Mouse (Mus musculus) lung, embryonic 14.5 days (tissue): Measurements from ENCODE around the gene Prc1. TPM values are rescaled to one million over a fixed set of nuclear protein-coding genes. Genes with fewer than 3 reads are reported as not detected.
"Not testable (repeated sequence)": the region's sequence is repeated elsewhere in the genome, so short reads cannot be mapped to it uniquely, and the experiment has no call there.

Experiments used
- ATAC-seq: fragments of 200-750 bp; cut with Nextera tagmentation; 2 replicates; pipeline ENCODE4 v1.8.0; 2017; ENCODE audit warnings: mild to moderate bottlenecking, moderate TSS enrichment, moderate library complexity; ENCODE audit not compliant: insufficient read depth
- DNase-seq: peaks from one replicate; pipeline ENCODE4 v3.0.0-alpha.2; 2015
- H3K27ac ChIP-seq: fragments of 300-500 bp; sonication (generic); 2 replicates; pipeline ENCODE4 v1.5.1; 2014; ENCODE audit warnings: low read depth, mild to moderate bottlenecking, moderate library complexity
- H3K27me3 ChIP-seq: fragments of 300-500 bp; sonication (generic); 2 replicates; pipeline ENCODE4 v1.6.1; 2014; ENCODE audit warnings: low read length, control low read depth; ENCODE audit not compliant: insufficient read depth
- H3K36me3 ChIP-seq: fragments of 300-500 bp; sonication (generic); 2 replicates; pipeline ENCODE4 v1.6.1; 2014; ENCODE audit warnings: control low read depth; ENCODE audit not compliant: insufficient read depth
- H3K4me1 ChIP-seq: fragments of 300-500 bp; sonication (generic); 2 replicates; pipeline ENCODE4 v1.6.1; 2014; ENCODE audit warnings: antibody characterized with exemption, control low read depth; ENCODE audit not compliant: insufficient read depth
- H3K4me2 ChIP-seq: fragments of 300-500 bp; sonication (generic); 2 replicates; pipeline ENCODE4 v1.6.1; 2014; ENCODE audit warnings: mild to moderate bottlenecking
- H3K4me3 ChIP-seq: fragments of 300-500 bp; sonication (generic); 2 replicates; pipeline ENCODE4 v1.5.1; 2014; ENCODE audit warnings: low read depth, low read length
- H3K9ac ChIP-seq: fragments of 300-500 bp; sonication (generic); 2 replicates; pipeline ENCODE4 v1.6.1; 2014
- H3K9me3 ChIP-seq: fragments of 300-500 bp; sonication (generic); 2 replicates; pipeline ENCODE4 v1.6.1; 2016; ENCODE audit warnings: low read depth, low read length, control low read depth
- CTCF ChIP-seq: IDR thresholded peaks from 2 replicates; pipeline ENCODE4 v1.5.1; 2016; ENCODE audit warnings: antibody characterized with exemption, low read depth
- WGBS: fragments of 180-500 bp; shearing (Covaris S2); extraction: QIAGEN DNeasy Blood & Tissue Kit; methylation state at CpG from one replicate; pipeline ENCODE4 v1.1.7; 2014; 5-methylcytosine and 5-hydroxymethylcytosine counted together
- polyA plus RNA-seq: library from polyadenylated mRNA; unstranded; fragments of >200 nt; fragmentation: Nextera tagmentation; extraction: Ambion mirVana; gene quantifications from 2 replicates; pipeline ENCODE4 v1.2.1, GENCODE M21; 2014

The Prc1 gene
- polyA plus RNA-seq, 1 experiment from 2014 or later: 206 TPM

DNA sequence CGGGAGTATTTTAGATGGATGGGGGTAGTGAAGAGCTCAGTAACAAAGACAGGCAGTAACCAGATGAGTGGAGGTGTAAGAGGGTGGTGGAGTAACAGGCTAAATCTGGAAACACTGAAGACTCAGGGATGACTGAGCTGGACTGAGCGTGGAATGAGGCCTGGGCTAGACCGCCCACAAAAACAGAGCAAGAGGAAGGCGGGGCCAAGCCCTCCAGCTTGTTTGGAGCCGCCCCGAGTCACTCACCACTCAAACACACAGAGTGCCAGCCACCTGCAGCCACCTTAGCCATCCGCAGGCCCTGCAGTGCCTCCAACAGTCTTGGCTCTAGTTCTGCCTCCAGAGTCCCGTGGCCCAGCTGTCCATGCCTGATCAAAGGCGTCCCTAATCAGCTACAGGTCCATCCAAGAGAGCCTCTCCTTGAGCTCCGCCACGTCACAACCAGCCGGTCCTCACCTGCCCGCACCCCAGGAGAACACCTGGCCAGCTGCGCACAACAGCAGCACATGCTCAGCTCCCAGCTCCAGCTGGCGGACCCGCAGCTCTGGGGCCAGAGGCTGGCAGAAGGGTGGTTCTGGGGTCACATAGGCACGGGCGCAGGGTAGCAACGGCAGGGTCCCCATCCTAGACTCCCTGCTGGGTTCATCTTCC is 25.7 kb downstream of the Prc1 start:
- ATAC-seq (no peak), DNase-seq (no peak)
- no peak overlapping the region for H3K4me3 ChIP-seq
- no peak overlapping the region for H3K4me2 ChIP-seq
- peaks cover 4% of the 10 kb centered on the region; the same call in 1 of the 2 replicates for H3K4me1 ChIP-seq
- peaks cover 48% of the 10 kb centered on the region for H3K36me3 ChIP-seq
- no peak for TF ChIP-seq CTCF
- no peak overlapping the region for H3K9ac ChIP-seq
- no peaks in the 10 kb centered on the region for H3K27me3 ChIP-seq
- H3K27ac ChIP-seq: no peak overlapping the region
- 73% methylated on average over 19 of the region's 19 CpGs for WGBS
- H3K9me3 ChIP-seq: no peaks in the 10 kb centered on the region

GRCm38 (mm10) chr7:80323336-80323735 is 29.1 kb downstream of the Prc1 start:
- TF ChIP-seq CTCF: no peak
- Histone ChIP-seq H3K4me2 (peak overlapping the region; percentile 92), H3K4me3 (peak overlapping the region; percentile 48), H3K27ac (peak overlapping the region; percentile 88), H3K27me3 (no peaks in the 10 kb centered on the region), H3K9ac (peak overlapping the region; percentile 67), H3K4me1 (peaks cover 4% of the 10 kb centered on the region; the same call in 1 of the 2 replicates), H3K36me3 (peaks cover 50% of the 10 kb centered on the region), H3K9me3 (no peaks in the 10 kb centered on the region)
- ATAC-seq (no peak), DNase-seq (no peak)
- 17% methylated on average over 8 of the region's 8 CpGs for WGBS

DNA sequence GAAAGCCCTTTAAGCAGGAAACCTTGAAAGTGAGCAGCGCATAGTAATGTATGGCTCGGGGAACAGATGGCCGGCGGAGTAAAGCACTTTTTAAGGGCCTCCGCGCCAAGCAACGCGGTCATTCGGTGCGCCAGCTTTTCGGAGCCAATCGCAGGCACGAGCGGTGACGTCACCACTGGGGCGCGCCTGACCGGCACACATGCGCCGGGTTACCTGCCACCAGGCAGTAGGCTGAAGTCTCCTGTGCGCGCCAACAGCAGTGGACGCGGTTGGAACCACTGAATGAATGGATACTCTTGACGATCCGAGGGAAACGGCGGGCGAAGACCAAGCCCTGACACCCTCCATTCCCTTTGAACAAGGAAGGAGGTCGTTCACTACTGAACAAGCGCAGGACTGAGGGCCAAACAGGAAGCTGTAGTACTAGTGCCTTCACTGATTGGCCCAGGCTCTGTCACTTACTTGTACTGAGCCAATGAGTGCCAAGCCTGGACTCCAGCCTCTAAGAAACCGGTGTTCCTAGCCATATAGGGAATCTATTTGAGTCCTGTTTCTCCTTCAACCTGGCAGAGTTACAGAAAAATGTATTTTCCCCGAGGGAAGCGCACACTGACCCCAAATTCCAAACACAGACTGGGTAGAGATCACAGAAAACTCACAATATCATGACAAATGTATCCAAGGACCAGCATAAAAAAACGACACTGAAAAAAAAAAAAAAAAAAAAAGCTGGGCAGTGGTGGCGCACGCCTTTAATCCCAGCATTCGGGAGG is 30.0 kb downstream of the Prc1 start, which contains the start of gene Rccd1:
Gene Rccd1 (minus strand): TSS at position 412 of the 773 bp plus-strand sequence.
- ATAC-seq (peak; percentile 99), DNase-seq (peak; percentile 98)
- WGBS: under 1% methylated on average over 38 of the region's 38 CpGs
- H3K4me1 ChIP-seq: peaks cover 4% of the 10 kb centered on the region; the same call in 1 of the 2 replicates
- TF ChIP-seq CTCF: no peak
- H3K9ac ChIP-seq: peak within 1 kb of the TSS; percentile 67
- no peaks in the 10 kb centered on the region for H3K27me3 ChIP-seq
- H3K36me3 ChIP-seq: peaks cover 50% of the 10 kb centered on the region
- H3K9me3 ChIP-seq: no peaks in the 10 kb centered on the region
- H3K27ac ChIP-seq: peak within 1 kb of the TSS; percentile 88
- peak within 1 kb of the TSS; percentile 48 for H3K4me3 ChIP-seq
- H3K4me2 ChIP-seq: peak within 1 kb of the TSS; percentile 92

- Histone ChIP-seq H3K4me3 (peak overlapping the region; percentile 48; the same call in 1 of the 2 replicates), H3K27ac (peak overlapping the region; percentile 88; the same call in 1 of the 2 replicates), H3K4me2 (peak overlapping the region; percentile 92), H3K36me3 (peaks cover 56% of the 10 kb centered on the region)
- not testable (repeated sequence) for H3K9ac ChIP-seq, ATAC-seq, H3K4me1 ChIP-seq, H3K9me3 ChIP-seq, DNase-seq, H3K27me3 ChIP-seq
- WGBS: 35% methylated on average over 5 of the region's 5 CpGs
Observed at GRCm38 (mm10) chr7:80324816-80325119, 30.5 kb downstream of the Prc1 start.

- H3K36me3 ChIP-seq: peaks cover 59% of the 10 kb centered on the region
- WGBS: 92% methylated on average over 16 of the region's 16 CpGs
- H3K27me3 ChIP-seq: no peaks in the 10 kb centered on the region
- no peak overlapping the region for H3K4me3 ChIP-seq
- peak overlapping the region; percentile 92; the same call in 1 of the 2 replicates for H3K4me2 ChIP-seq
- H3K27ac ChIP-seq: peak overlapping the region; percentile 46; the same call in 1 of the 2 replicates
- H3K4me1 ChIP-seq: peaks cover 4% of the 10 kb centered on the region; the same call in 1 of the 2 replicates
- no peaks in the 10 kb centered on the region for H3K9me3 ChIP-seq
- no peak for TF ChIP-seq CTCF
- DNase-seq: no peak
- H3K9ac ChIP-seq: no peak overlapping the region
- no peak for ATAC-seq
Observed at GRCm38 (mm10) chr7:80325292-80325868, 31.1 kb downstream of the Prc1 start.

- ATAC-seq (no peak), DNase-seq (no peak)
- H3K4me1 ChIP-seq: peaks cover 4% of the 10 kb centered on the region; the same call in 1 of the 2 replicates
- H3K27ac ChIP-seq: no peak overlapping the region
- peaks cover 60% of the 10 kb centered on the region for H3K36me3 ChIP-seq
- TF ChIP-seq CTCF: no peak
- H3K9ac ChIP-seq: no peak overlapping the region
- 95% methylated on average over 19 of the region's 19 CpGs for WGBS
- H3K4me3 ChIP-seq: no peak overlapping the region
- H3K27me3 ChIP-seq: no peaks in the 10 kb centered on the region
- H3K9me3 ChIP-seq: no peaks in the 10 kb centered on the region
- no peak overlapping the region for H3K4me2 ChIP-seq
Observed at GRCm38 (mm10) chr7:80326076-80326475, 31.8 kb downstream of the Prc1 start.

- DNase-seq (no peak), ATAC-seq (no peak)
- H3K27me3 ChIP-seq: no peaks in the 10 kb centered on the region
- TF ChIP-seq CTCF: no peak
- peaks cover 98% of the 10 kb centered on the region for H3K36me3 ChIP-seq
- H3K4me2 ChIP-seq: no peak overlapping the region
- H3K4me1 ChIP-seq: no peaks in the 10 kb centered on the region
- WGBS: 89% methylated on average over 8 of the region's 8 CpGs
- H3K4me3 ChIP-seq: no peak overlapping the region
- H3K27ac ChIP-seq: no peak overlapping the region
- H3K9me3 ChIP-seq: no peaks in the 10 kb centered on the region
- no peak overlapping the region for H3K9ac ChIP-seq
Observed at GRCm38 (mm10) chr7:80330278-80330677, 36.0 kb downstream of the Prc1 start.
